Mouse (Mus musculus): ENCODE measurements around the gene Slfnl1.

The Slfnl1 gene

DNA sequence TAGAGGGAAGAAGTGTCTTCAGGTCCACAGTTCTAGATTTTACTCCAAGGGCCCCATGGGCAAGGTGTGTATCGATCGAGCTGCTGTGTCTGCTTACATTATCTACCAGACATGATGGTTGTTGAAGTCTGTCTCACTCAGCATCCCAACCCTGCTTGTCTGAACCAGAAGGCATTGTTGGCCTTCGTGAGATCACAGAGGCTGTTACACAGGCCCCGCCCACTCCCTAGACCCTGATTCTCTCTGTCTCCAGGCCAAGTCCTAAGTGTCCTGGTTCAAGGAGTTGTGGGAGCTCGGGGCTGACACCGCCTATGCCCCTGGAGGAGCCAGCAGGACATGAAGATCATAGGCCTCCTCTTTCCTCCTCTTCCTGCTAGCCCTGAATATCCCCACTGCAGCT is at the start of gene Slfnl1:
Gene Slfnl1 (plus strand): TSS at position 246 of the 400 bp plus-strand sequence.
- DNase-seq: no peak

DNA sequence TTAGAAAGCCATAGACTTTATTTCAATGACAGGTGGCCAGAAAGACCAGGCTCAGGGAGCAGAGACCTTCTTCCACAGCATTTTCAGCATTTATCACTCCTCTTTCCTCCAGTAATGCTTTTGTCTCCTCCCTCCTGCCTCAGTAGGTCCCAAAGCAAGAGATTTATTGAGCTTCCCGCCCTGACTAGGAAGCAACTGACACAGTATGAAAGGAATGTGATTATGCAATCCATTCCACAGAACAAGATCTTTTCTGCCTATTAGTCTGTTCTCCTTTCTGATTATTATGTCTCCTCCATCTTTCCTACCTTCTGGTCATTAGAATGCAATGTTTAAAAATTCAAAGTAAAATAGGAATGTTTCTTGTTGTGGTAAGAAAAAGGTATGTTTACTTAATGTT is 44.3 kb upstream of the Slfnl1 start:
- DNase-seq: no peak

DNA sequence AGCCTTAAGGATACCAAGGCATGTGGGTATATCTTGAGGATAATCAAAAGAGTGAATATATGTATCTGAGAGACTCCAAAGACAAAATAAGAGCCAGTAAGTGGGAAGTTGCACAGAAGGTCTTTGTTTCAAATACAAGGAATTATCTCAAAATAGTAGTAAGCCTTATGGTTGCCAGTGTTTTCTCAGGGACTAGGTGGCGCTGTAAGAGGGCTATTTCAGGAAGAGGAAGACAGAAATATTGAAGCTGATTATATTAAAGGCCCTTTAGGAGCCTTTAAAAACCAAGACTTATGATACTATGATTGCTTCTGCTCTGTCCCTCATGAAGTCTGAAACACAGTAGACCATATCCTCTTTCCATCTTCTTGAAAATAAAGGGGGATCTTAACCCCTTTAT is 25.1 kb upstream of the Slfnl1 start:
- no peak for DNase-seq

DNA sequence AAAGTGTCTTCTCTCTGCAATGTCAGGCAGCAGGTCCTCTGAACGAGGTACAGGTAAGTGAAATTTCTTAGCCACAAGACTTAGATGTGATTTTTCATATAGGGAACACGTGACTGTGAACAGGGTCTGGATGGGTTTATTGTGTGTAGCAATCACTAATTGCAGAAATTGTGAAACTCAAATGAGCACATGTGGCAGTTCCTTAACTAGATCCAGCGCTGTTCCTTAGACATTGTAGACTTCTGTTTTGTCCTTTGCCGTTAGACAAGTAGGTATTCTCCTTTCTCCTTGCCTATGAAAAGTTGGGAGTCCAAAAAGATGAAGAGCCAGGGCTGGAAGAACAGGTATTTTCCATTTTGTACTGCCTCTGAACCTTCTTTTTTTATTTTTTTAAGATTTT is 20.8 kb upstream of the Slfnl1 start:
- DNase-seq: no peak

DNA sequence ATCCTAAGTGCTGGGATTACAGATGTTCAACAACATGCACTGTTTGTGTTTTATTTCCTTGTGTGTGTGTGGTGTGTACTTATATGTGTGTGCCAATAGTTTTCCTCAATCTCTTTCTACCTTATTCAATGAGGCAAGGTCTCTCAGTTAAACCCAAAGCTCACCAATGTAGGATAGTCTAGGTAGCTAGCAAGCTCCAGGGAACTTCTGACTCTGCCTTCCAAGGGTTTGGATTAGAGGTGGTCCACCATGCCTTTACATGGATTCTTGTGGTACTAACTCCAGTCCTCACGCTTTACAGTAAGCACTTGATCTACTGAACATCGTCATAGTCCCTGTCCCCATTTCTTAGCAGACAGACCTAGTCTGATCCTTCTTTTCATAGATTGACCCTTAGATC is 17.7 kb upstream of the Slfnl1 start:
- DNase-seq: no peak

DNA sequence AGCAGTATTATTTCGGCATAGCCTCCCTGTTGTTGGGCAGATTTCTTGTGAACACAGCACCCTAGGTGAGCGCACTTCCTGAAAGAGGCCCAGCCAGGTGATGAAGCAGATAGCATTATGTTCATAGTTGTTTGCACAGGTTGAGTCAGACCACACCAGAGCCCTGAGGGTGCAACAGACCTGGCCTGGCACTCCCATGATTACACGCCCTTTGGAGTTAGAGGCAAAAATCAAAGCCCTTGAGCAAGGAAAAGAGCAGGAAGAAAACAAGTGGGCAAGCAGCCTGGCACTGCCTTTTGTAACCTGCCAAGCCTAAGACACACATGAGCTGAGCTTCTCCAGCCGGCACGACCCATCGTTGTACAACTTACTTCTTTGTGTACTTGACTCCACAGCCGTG is 15.5 kb upstream of the Slfnl1 start:
- DNase-seq: peak in 1 of 2 experiments; percentile 40

DNA sequence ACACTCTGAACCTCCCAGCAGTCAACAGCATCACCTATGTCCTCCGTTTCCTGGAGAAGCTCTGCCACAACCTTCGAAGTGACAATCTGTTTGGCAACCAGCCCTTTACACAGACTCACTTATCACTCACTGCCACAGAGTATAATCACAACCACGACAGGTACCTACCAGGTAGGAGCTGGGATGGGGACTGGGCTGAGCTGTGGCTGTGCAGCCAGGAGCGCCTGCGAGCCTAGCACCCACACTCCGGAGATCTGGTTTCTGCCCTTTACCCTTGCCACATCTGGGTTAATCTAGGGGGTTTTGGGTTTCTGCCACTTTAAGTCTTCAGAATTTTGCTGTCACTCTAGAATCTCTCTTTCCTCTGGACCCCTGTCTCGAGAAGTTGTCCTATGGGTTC is 15.1 kb upstream of the Slfnl1 start:
- no peak for DNase-seq

DNA sequence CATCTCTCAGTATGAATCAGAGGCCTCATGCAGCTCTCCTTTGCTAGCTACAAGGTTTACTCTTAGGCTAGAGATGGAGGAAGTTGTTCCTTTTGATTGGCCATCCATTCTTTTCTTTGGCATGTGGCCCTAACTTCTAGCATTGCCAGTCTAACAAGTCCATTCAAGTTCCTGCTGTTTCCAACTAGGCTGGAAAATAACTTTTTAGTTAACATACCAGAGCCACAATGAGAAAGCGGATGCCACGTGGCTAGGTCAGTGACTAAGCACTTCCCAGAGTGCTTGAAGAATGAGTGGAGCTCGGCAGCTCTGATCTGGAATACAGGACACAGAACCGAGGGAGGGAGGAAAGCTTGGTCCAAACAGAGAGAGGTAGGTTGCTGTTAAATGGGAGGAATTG is 14.7 kb upstream of the Slfnl1 start:
- DNase-seq: peak; percentile 60 to 75

DNA sequence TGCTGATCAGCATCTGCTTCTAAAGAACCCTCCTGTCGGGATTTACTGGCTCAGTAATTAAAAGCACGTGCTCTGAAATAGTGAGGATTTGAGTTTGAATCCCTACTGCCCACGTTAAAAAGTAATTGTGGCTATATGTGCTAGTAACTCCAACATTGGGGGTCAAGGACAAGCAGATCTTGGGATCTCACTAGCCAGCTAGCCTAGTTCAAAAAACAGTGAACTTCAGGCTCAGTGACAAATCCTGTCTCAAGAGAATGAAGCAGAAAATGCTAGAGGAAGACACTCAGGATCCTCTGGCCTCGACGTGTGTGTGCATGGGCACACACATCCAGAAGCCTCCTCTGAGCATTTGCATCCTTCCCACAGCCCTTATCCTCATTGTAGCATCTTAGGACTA is 10.3 kb upstream of the Slfnl1 start:
- DNase-seq: no peak

DNA sequence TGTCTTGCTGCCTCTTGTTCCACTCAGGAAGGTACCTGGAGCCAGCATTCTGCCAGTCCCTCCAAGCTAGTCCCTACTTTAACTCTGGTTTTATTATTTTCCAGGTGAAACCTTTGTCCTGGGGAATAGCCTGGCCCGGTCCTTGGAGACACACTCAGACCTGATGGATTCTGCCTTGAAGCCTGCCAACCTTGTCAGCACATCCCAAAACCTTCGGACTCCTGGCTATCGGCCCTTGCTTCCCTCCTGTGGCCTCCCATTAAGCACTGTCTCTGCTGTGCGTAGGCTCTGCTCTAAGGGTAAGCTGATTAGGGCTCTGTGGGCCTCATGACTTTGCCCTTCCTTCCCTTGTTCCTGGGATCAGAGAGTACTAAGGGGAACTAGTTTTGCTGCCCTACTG is 9.7 kb upstream of the Slfnl1 start:
- DNase-seq: peak; percentile 38 to 66

DNA sequence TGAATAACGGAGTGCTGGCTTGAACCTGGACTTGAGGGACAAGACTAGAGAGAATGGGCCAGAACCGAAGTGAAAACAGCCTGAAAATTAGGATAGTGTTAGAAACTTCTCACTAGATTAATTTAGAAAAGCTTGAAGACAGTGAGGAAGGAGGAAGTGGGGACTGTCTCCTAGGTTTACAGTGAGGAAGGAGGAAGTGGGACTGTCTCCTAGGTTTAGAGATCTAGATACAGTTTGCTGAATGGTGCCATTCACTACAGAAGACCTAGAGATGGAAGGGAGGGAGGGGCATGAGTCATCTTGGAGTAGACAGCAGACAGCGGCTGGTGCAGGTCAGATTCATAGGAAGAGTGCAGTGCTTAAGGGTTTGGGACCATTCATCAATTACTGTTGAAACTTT is 8.9 kb upstream of the Slfnl1 start:
- no peak for DNase-seq

DNA sequence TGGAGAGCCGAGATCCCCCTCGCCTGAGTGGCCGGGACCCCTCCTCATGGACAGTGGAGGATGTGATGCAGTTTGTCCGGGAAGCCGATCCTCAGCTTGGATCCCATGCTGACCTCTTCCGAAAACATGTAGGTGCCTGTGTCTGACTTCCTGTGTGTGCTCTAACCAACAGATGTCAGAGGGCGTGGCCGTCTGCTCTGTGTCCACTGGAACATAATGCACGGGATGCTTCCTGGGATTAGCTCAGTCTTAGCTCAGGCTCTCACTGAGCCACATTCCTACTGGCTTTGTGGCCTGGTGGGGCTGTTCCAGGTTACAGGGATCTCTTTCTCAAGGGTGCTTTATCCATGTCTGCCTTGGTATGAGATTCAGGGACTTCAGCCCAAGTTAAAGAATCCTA is 3.9 kb upstream of the Slfnl1 start:
- DNase-seq: no peak

DNA sequence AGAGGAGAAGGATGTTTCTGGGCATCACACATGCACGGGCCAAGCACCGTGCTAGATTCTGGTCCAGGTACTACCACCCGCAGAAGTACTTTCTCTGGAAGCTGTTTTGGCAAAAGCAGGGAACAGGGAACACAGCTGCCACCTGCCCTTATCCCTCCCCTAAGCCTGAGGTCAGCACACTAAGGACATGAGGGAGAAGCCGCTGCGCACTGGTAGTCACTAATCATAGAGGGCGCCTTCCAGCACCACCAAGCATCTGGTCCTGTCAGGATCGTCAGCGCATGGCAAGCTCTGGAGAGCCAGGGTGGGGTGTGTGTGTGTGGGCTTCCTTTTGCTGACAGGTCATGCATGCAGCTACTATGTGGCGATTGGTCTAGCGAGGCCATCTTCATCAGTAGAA is 6.6 kb downstream of the Slfnl1 start:
- DNase-seq: no peak

DNA sequence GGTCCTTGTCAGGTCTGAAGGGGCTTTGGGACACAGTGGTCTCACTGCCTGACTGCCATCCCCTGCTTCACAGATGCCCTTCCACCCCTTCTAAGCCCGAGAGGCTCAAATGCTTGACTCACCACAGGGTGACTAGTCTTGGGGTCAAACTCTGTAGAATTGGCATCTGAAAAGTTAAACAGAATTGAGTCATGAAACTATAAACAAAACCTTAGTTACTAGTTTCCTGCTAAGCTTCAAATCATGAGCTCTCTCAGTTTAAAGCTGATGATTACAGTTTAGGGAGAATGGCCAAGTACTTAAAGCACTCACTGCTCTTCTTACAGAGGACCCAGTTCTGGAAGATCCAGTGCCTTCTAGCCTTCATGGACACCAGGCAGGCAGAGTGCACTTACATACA is 12.9 kb downstream of the Slfnl1 start:
- DNase-seq: no peak

DNA sequence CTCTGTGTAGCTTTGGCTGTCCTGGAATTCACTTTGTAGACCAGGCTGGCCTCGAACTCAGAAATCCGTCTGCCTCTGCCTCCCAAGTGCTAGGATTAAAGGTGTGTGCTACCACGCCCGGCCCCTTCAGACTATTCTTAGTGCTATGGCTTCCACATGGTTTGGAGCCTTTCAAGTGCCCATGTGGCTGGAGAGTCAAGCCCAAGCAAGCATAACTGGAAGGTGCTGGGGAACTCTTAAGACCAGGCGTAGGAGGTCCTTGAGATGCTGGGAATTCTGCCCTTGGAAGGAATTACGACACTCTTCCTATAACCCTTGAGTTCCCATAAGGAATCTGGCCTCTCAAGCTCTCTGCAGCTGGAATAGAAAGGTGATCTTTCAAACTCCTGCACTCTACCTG is 24.6 kb downstream of the Slfnl1 start:
- no peak for DNase-seq

DNA sequence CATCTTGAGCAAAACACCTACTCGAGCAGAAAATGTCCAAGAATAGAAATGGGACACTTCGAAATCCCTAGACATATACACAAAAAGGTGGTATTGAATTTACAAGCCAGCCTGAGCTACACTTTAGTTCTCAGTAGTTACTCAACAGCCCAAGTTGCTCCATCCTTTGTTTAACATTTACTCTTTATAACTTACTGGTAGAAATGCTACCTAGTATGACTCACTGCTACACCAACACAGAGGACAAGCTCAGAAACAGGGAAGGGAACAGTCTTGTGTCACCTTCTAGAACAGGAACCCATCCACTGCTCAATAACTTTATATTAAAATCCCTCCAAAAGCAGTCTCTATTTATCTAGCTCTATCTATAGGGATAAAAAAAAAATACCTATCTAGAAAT is 33.7 kb downstream of the Slfnl1 start:
- no peak for DNase-seq

DNA sequence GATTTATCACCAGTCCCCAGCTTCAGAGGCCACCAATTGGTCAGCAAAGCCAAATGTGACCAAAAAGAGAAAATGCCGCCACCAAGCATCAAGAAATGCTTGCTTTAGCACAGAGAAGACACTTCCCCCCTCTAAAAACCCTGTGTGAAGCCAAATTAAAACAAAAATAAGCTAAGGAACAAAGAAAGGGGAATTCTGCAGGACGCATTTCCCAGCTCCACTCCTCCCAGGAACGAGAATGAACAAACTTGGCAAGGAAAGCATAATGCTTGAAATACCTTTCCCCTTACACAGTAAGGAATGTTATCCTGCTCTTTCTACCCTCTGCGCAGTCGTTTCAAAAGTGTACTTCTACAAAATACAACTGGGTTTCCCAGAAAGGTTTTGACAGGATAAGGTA is 36.0 kb downstream of the Slfnl1 start:
- no peak for DNase-seq

DNA sequence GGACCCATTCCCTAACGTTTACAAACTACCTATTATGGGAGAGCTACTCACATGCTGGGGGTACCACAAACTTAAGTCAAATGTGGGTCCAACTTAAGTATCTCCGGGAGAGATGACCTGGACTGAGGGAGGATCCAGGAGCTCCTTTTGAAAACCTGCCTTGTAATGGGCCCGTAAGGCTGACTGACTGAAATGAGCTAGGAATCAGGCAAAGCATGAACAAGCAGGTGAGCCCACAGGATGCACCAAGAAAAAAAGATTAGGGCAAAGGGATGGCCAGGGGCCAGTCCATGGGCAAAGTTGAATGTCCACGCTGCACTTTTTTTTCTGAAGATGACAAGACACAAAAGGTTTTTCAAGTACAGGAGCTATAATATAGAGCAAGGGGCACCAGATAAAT is 37.0 kb downstream of the Slfnl1 start:
- peak; percentile 30 to 68 for DNase-seq

DNA sequence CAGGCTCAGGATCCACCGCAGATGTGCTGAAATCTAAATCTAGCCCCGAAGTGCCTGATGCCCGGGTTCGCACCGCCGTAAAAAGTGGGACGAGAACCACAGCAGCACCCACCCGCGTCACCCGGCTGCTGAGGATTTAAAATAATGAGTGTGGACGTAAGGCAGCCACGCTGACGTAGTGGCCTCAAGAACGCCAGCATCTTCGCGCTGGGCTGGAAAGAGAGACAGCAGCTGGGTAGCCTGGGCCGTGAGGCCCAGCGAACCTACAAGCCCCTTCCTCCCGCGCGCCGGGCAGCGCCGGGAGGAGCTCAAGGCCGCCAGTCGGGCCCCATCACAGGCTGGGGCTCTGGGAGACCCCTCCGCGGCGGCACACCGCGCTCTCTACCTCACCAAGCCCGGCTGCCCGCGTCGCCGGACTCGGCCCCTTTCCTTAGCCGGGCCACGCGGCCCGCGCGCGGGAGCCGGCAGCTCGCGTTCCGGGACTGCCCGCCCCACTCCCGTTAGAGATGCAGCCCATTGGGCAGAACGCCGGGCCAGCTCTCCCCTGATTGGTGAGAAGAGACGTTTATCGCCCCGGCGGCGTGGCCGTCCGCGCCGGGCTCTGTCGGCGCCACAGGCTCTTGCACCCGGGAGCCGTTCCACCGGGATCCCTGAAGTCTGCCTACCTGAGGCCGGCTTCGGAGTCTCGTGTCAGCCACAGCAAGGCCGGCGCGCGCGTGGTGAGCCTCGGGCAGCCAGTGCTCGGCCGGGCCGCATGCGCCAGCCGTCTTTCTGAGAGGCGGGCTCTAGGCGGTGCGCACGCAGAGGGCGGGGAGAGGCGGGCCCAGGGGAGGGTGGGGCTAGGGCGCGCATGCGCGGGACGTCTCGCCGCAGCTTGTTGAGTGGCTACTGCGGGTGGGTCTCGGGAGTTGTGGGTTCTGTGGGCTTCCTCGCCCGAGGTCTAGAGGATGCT is 37.7 kb downstream of the Slfnl1 start, which contains the start of gene Ctps:
Gene Ctps (minus strand): TSS at position 791 of the 952 bp plus-strand sequence.
- DNase-seq: peak; percentile 94 to 96

DNA sequence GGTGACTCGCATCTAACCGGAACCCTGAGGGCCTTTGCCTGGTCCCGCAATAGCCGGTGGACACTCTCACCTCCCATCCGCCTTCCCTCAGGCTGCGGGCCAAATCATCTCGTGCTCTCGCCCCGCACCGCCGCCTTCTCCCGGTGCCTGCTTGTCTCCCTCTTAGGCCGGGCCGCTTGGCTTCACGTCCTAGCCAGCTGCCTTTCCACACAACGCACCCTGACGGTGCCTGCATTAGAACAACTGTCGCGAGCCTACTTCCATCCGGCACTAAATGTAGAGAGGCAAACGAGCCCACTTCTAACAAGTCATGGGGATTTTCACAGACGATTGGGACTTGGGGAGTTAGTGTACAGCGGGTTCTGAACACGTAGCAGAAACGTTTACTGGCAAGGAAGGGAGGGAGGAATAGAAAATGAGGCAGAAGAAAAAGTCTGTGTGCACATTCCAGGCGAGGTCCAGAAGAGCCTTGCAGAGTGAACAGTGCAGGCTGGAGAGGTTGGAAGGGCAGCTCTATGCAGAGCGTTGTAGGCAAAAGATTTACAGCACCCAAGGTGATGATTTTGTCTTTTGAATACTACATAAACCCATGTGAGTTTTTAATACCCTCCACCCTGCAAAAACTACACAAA is 38.5 kb downstream of the Slfnl1 start:
- DNase-seq: peak; percentile 12 to 41

DNA sequence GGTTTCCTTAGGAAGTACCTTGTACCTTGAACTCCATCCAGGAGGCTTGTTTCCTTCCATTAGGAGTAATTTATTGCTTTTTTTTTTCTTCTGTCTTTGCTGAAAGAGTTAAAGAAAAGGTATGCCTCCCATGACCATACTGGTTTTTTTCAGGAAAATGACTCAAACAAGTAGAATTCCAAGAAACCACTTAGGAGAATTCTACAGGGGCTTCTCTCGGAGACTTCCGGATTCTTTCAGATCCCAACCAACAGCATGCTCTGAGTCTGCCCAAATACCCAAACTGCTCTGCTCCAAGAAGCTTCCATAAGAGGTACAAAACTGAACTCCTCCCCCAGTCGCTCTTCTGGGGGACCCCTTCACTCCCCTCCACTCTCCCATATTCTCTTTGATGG is 39.0 kb downstream of the Slfnl1 start:
- DNase-seq: no peak

DNA sequence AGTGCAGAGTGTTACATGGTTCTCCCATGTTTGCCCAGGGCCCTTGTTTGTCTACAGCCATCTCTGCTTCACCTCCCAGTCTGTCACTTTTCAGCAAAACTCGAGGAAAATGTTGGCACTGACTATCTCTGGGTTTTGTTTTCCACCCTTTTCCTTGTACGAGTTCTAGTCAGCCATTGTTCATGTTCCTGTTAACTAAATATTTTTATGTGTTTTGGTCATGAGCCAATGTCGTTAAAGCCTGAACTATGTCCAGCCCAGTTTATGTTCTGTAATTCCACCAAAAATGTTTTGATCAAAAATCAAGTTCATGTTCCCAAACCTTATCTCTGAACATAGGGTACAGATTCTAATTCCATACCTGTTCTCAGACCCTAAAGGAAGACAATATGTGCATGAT is 39.7 kb downstream of the Slfnl1 start:
- DNase-seq: no peak

DNA sequence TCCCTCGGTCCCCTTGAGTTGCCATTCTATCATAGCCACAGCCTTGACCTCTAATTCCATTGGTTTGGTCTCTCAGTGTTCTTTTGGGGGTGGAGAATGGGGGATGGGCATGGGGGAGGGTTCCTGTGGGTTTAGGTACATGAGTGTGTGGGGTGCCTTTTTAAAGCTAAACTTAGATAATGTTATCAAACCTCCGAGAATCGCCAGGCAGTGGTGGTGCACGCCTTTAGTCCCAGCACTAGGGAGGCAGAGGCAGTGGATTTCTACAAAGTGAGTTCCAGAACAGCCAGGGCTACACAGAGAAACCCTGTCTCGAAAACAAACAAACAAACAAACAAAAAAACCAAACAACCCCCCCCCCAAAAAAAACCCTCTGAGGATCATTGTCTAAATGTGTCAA is 48.9 kb downstream of the Slfnl1 start:
- no peak for DNase-seq

DNA sequence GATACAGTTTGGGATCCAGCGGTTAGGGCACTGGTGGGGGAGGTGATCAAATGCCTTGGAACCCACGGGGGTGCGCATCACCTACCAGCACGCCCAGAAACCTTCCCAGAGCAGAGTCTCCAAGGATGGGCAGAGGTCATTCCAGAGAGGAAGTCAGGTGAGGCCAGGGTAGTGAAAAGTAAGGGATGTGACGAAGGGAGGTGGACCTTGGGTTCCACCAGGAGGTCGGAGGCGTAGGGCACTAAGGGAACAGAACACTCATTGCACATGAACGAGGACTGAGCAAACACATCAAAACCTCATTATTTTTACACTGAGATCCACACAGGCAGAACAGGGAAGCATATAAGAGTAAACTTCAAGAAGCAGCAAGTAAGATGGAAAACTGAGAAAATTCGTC is 49.7 kb downstream of the Slfnl1 start:
- no peak for DNase-seq

All from kidney, postnatal 25 days (tissue).